Mouse (Mus musculus) neutrophil, adult 83 days (primary cell): ENCODE data around the gene 1110065P20Rik. TPM values are rescaled to one million over a fixed set of nuclear protein-coding genes. Genes with fewer than 3 reads are reported as not detected.

Source experiments
- total RNA-seq, 2 experiments: library from RNA; stranded (reverse); gene quantifications; one replicate each; pipeline ENCODE4 v1.2.4; 2023

1110065P20Rik gene
- 10 to 100 TPM in 1 of 2 experiments, 1 to 10 TPM in 1; 8.4 to 12.8 TPM for total RNA-seq

GRCm38 (mm10) chr4:124850933-124851658 is at the start of gene 1110065P20Rik:
Gene 1110065P20Rik (minus strand): TSS chr4:124851196.

GRCm38 (mm10) chr4:124880599-124880998 is 29.6 kb upstream of the 1110065P20Rik start, which contains the start of gene Epha10:
Gene Epha10 (plus strand): TSS chr4:124880899.

DNA sequence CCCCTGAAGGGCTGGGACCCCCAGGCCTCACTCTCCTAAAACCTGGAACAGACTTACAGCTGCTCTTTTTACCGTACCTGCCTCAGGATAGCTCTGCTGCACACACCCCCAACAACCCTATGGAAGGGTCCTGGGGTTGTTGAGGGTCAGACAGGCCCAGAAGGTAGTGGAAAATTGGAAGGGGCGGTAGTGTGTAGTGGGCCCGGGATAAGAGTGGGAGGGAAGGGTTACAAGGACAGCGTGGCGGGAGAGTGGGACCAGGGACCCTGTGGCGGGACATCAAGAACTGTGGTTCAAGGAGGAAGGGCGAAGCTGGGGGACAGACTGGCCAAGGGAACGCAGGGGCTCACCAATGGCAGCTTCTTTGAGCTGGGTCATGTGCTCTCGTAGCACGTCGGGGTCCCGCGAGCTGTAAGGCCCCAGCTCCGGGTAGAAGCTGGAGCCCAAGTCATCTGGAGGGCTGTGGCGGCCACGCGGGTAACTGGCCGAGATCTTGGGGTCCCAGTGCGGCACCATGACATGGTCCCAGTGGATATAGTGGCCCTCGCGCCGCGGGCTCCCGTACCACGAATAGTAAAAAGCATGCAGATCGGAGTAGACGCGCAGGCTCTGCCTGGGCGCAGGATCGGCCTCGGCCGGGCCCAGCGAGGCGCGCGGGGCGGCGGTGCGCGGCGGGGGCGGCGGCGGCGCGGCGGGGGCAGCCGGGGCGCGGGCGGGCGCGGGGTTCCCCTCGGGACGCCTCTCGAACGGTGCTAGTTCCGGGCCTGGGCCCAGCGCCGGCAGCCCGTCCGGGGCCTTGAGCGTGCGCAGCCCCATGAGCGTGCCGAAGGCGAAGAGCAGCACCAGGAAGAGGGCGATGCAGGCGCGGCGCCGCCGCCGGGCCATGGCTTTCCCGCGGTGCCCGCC is 10.5 kb upstream of the 1110065P20Rik start, which contains the start of gene Maneal:
TSS of gene Maneal (minus strand) at position 889 of the 906 bp plus-strand sequence.

DNA sequence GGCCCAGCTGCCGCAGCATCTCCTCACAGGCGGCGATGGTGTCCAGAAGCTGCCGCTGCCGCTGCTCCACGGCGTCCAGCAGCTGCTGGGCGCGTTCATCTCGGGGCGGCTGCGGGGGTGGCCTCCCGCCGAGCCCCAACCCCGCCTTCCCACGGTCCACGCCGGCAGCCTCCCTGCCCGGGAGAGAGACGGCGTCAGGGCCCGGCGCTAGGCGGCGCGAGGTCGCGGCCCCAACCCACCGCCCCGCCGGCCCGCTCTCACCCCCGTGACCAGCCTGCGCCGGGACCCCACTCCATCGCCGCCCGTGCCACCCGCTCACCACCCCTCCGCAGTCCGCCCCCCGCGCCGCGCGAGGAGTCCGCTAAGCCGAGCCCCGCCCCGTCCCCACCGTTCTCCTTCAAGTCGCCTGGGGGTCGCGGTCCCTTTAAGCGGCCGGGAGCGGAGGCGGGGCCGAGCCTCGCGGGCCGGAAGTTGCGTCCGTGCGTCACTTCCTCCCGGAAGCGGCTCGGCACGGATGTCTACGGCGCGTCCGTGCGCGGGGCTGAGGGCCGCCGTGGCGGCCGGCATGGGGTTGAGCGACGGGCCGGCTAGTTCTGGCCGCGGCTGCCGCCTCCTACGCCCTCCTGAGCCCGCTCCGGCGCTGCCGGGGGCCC is 609 bp downstream of the 1110065P20Rik start, which contains the start of gene Yrdc:
TSS of gene Yrdc (plus strand) at position 419 of the 653 bp plus-strand sequence.

GRCm38 (mm10) chr4:124801552-124802308 is 49.3 kb downstream of the 1110065P20Rik start, which contains the start of gene Mtf1:
Gene Mtf1 (plus strand): TSS chr4:124802104.

Other genes starting within 250 kb of the 1110065P20Rik start
- not detected for gene 3100002H09Rik, start 240.4 kb downstream of the 1110065P20Rik start, total RNA-seq
- gene Pou3f1, start 194.4 kb downstream of the 1110065P20Rik start, total RNA-seq: not detected
- gene Utp11, start 157.6 kb downstream of the 1110065P20Rik start, total RNA-seq: 10 to 100 TPM; 12.2 to 13.3 TPM
- gene Fhl3, start 150.5 kb downstream of the 1110065P20Rik start, total RNA-seq: 10 to 100 TPM; 26.8 to 31.2 TPM
- 10 to 100 TPM; 30.3 to 30.9 TPM for gene Sf3a3, start 136.4 kb downstream of the 1110065P20Rik start, total RNA-seq
- gene Inpp5b, start 109.3 kb downstream of the 1110065P20Rik start, total RNA-seq: 10 to 100 TPM; 52.4 to 63.8 TPM
- gene Mtf1, start 49.1 kb downstream of the 1110065P20Rik start, total RNA-seq: 10 to 100 TPM; 45.3 to 53.3 TPM
- 10 to 100 TPM; 37.5 to 40.6 TPM for gene Yrdc, start 517 bp downstream of the 1110065P20Rik start, total RNA-seq
- not detected for gene Maneal, start 11.0 kb upstream of the 1110065P20Rik start, total RNA-seq
- gene Epha10, start 29.7 kb upstream of the 1110065P20Rik start, total RNA-seq: under 1 TPM in 1 of 2 experiments, not detected in 1; 0.09 TPM
- gene 9930104L06Rik, start 85.9 kb upstream of the 1110065P20Rik start, total RNA-seq: 1 to 10 TPM; 7.6 to 8.3 TPM
- gene Cdca8, start 88.1 kb upstream of the 1110065P20Rik start, total RNA-seq: 10 to 100 TPM; 70.3 to 91.2 TPM
- 1 to 10 TPM; 1.9 to 3.3 TPM for gene Rspo1, start 135.2 kb upstream of the 1110065P20Rik start, total RNA-seq
- 10 to 100 TPM; 35.6 to 41.2 TPM for gene Gnl2, start 165.4 kb upstream of the 1110065P20Rik start, total RNA-seq
- not detected for gene Dnali1, start 214.5 kb upstream of the 1110065P20Rik start, total RNA-seq
- 10 to 100 TPM; 26.3 to 29.2 TPM for gene Snip1, start 215.5 kb upstream of the 1110065P20Rik start, total RNA-seq
- gene Meaf6, start 233.9 kb upstream of the 1110065P20Rik start, total RNA-seq: 10 to 100 TPM; 19.7 to 28.0 TPM